ENCODE assay signal across 8 mouse cellular contexts in genomic region chr11:95414536-95415161, GRCm38 (mm10). TPM values are rescaled to one million over a fixed set of nuclear protein-coding genes. Genes with fewer than 3 reads are reported as not detected.
DNase-seq lines count a peak whose midpoint lies in the region; TF ChIP-seq lines count a peak whose summit lies in the region.

No protein-coding gene starts in this region.

- TF ChIP-seq POLR2A in cortical plate, adult 2 months (IDR thresholded peaks at IDR 0.05; ENCODE audit: extremely low read depth, insufficient read depth, low read length), result peak; percentile 74

- H3K27ac ChIP-seq in cortical plate, adult 2 months (ENCODE audit: insufficient read depth, low read length), result peak overlapping the region; percentile 86
- peak overlapping the region; percentile 96 for H3K27ac ChIP-seq in left cerebral cortex, adult 2 months
- peak overlapping the region; percentile 92 for H3K27ac ChIP-seq in macrophage

- H3K36me3 ChIP-seq in macrophage (ENCODE audit: inconsistent target), result peaks cover 3% of the 10 kb centered on the region; the same call in 1 of the 2 replicates

- WGBS in macrophage (ENCODE audit: missing documents), result 0% methylated on average over 26 of the region's 28 CpGs

- peaks cover 2% of the 10 kb centered on the region for H3K4me1 ChIP-seq in cortical plate, adult 2 months (ENCODE audit: control insufficient read depth, insufficient read depth, low read length)

- intact Hi-C loops in left cerebral cortex, adult 2 months (cut with DNase I), result no loop called here

- H3K4me3 ChIP-seq in cortical plate, adult 2 months (ENCODE audit: insufficient read depth, low read length), result peak overlapping the region; percentile 56
- peak overlapping the region; percentile 53 for H3K4me3 ChIP-seq in left cerebral cortex, adult 2 months
- H3K4me3 ChIP-seq in macrophage (ENCODE audit: inconsistent target), result peak overlapping the region; percentile 82

- peaks cover 42% of the 10 kb centered on the region for H3K79me2 ChIP-seq in macrophage (ENCODE audit: inconsistent target)

- peak; percentile 98 for DNase-seq in adipocyte (ENCODE audit: low spot score)
- DNase-seq in gastrocnemius, adult 8-10 months (ENCODE audit: low spot score in 2 of 2), result peak; percentile 89 to 94
- peak; percentile 99 for DNase-seq in hindlimb bud, embryonic 11.5 days (ENCODE audit: extremely low spot score, low read depth, low spot score)
- peak; percentile 92 for DNase-seq in left cerebral cortex, adult 2 months (ENCODE audit: extremely low spot score in 1 of 2, low spot score in 2 of 2)
- peak; percentile 95 for DNase-seq in retina, postnatal 7 days (ENCODE audit: low read depth, low spot score)
- peak; percentile 87 for DNase-seq in urinary bladder, adult 2 months (ENCODE audit: low spot score)

- TF ChIP-seq CTCF in cortical plate, adult 2 months (IDR thresholded peaks at IDR 0.05; ENCODE audit: extremely low read depth, insufficient read depth, low read length), result no peak
- peak; percentile 57 for TF ChIP-seq CTCF in left cerebral cortex, adult 2 months (IDR thresholded peaks at IDR 0.05)

RNA-seq across cellular contexts. Expression of gene Spop, which starts 0.8 kb away (rescaled TPM):
- 128 and 136 TPM in 2 replicates for polyA plus RNA-seq in cortical plate, adult 2 months (2012; rRNA removed)
- total RNA-seq in gastrocnemius, adult 8-10 months (2022), result 100 to 1,000 TPM; 183 to 223 (median 204) TPM
- total RNA-seq in left cerebral cortex, adult 2 months (2021), result 100 to 1,000 TPM; 178 to 187 TPM
- total RNA-seq in macrophage (2018; cell fraction: chromatin; rRNA removed), result 10 to 100 TPM; 45.3 to 93.7 (median 74.0) TPM
- total RNA-seq in macrophage (2018; cell fraction: cytosol; rRNA removed), result 100 to 1,000 TPM in 3 of 26 experiments, 10 to 100 TPM in 23; 70.3 to 106 (median 85.7) TPM
- 100 to 1,000 TPM in 1 of 26 experiments, 10 to 100 TPM in 25; 48.9 to 106 (median 80.9) TPM for total RNA-seq in macrophage (2018; cell fraction: nucleus; rRNA removed)
- 73.4 to 91.8 TPM (median 81.3 TPM) in 3 replicates for polyA plus RNA-seq in macrophage (2018)
- 79.1 and 103 TPM in 2 replicates for polyA plus RNA-seq in urinary bladder, adult 2 months (2012; rRNA removed)

RNA-seq across cellular contexts. Expression of gene Slc35b1, which starts 30.2 kb away (rescaled TPM):
- 77.9 and 78.2 TPM in 2 replicates for polyA plus RNA-seq in cortical plate, adult 2 months (2012; rRNA removed)
- 10 to 100 TPM; 49.1 to 55.1 (median 51.9) TPM for total RNA-seq in gastrocnemius, adult 8-10 months (2022)
- 10 to 100 TPM; 55.8 to 61.9 TPM for total RNA-seq in left cerebral cortex, adult 2 months (2021)
- total RNA-seq in macrophage (2018; cell fraction: chromatin; rRNA removed), result 10 to 100 TPM; 16.2 to 71.1 (median 44.2) TPM
- 10 to 100 TPM; 29.1 to 60.6 (median 47.8) TPM for total RNA-seq in macrophage (2018; cell fraction: cytosol; rRNA removed)
- total RNA-seq in macrophage (2018; cell fraction: nucleus; rRNA removed), result 100 to 1,000 TPM in 1 of 26 experiments, 10 to 100 TPM in 25; 34.6 to 107 (median 56.5) TPM
- polyA plus RNA-seq in macrophage (2018), result 38.7 to 66.0 TPM (median 52.4 TPM) in 3 replicates
- polyA plus RNA-seq in urinary bladder, adult 2 months (2012; rRNA removed), result 55.1 and 66.5 TPM in 2 replicates

Comparison
In these comparisons a context has a peak if more than half of its experiments do, and no peak if none do; other contexts are left out.
1. Peak in every context shown above with its lines: DNase-seq, H3K4me3 ChIP-seq and H3K27ac ChIP-seq.